ENCODE assay signal across 8 mouse cellular contexts in the genomic region with DNA sequence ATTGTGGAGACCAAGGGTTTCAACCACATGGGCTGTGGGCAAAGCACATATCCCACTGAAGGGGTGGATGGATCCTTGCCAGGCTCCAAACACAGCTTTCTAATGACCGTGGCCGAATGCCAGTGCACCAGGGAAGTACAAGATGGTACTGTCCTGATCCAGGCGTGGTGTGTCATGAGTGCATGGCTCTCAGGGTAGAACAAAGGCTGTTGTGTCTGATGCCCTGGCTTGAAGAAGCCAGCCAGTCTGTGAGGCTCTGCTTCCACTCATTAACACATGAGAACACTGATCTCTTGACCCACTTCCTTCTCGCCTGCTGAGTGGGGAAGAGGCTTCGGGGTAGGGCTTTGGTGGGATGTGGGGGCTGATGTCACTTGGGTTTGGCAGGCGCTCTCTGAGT.
DNase-seq lines count a peak whose midpoint lies in the region; ATAC-seq and TF ChIP-seq lines count a peak whose summit lies in the region.

No protein-coding gene starts in this region.

- intact Hi-C loops in left cerebral cortex, postnatal 10 days (cut with DNase I) = no loop called here
- intact Hi-C loops in heart, adult 2 months (cut with DNase I) = no loop called here

- no peak overlapping the region for H3K4me3 ChIP-seq in midbrain, embryonic 14.5 days (replicated peaks; ENCODE audit: low read depth, low read length)
- no peak overlapping the region for H3K4me3 ChIP-seq in midbrain, embryonic 10.5 days
- no peak overlapping the region for H3K4me3 ChIP-seq in heart, adult 2 months

- H3K27me3 ChIP-seq in midbrain, embryonic 14.5 days (ENCODE audit: control insufficient read depth, insufficient read depth, low read length) = no peaks in the 10 kb centered on the region
- no peaks in the 10 kb centered on the region for H3K27me3 ChIP-seq in midbrain, embryonic 10.5 days (ENCODE audit: low read depth, poor library complexity, severe bottlenecking)
- H3K27me3 ChIP-seq in heart, adult 2 months (ENCODE audit: control insufficient read depth, insufficient read depth, low read length) = no peaks in the 10 kb centered on the region

- no peaks in the 10 kb centered on the region for H3K36me3 ChIP-seq in midbrain, embryonic 14.5 days (ENCODE audit: control insufficient read depth, insufficient read depth, low read length)
- H3K36me3 ChIP-seq in midbrain, embryonic 10.5 days = no peaks in the 10 kb centered on the region
- H3K36me3 ChIP-seq in heart, adult 2 months (ENCODE audit: control insufficient read depth, insufficient read depth, low read length) = no peaks in the 10 kb centered on the region

- WGBS in midbrain, embryonic 14.5 days = 71% methylated on average over 6 of the region's 6 CpGs
- 82% methylated on average over 6 of the region's 6 CpGs for WGBS in midbrain, embryonic 10.5 days
- 70% methylated on average over 6 of the region's 6 CpGs for WGBS in heart, adult 2 months

- TF ChIP-seq EP300 in heart, adult 2 months (IDR thresholded peaks at IDR 0.05; ENCODE audit: insufficient read depth, low read depth, low read length) = no peak

- no peaks in the 10 kb centered on the region for H3K79me2 ChIP-seq in heart, adult 2 months (replicated peaks; ENCODE audit: control insufficient read depth, insufficient read depth, low read length)

- ATAC-seq in cerebellum, adult (ENCODE audit: insufficient number of reproducible peaks, low FRiP score, low TSS enrichment) = no peak
- no peak for ATAC-seq in midbrain, embryonic 14.5 days (ENCODE audit: low FRiP score, low TSS enrichment)

- no peak for TF ChIP-seq CTCF in heart, adult 2 months (IDR thresholded peaks at IDR 0.05)

- H3K9ac ChIP-seq in midbrain, embryonic 14.5 days (replicated peaks; ENCODE audit: low read length) = no peak overlapping the region
- H3K9ac ChIP-seq in heart, adult 2 months (ENCODE audit: low read depth, low read length) = no peak overlapping the region

- TF ChIP-seq POLR2A in heart, adult 2 months (IDR thresholded peaks at IDR 0.05; ENCODE audit: insufficient read depth, low read depth, low read length) = no peak

- peak; percentile 3 for DNase-seq in cerebellum, adult 11 months
- DNase-seq in midbrain, embryonic 14.5 days = peak; percentile 60
- no peak for DNase-seq in midbrain, embryonic 10.5 days (ENCODE audit: low spot score)
- DNase-seq in left cerebral cortex, postnatal 10 days (ENCODE audit: extremely low spot score in 1 of 2, low spot score in 2 of 2) = peak; percentile 34 to 65
- DNase-seq in telencephalon, adult 2 months (ENCODE audit: low read depth, low spot score) = peak; percentile 21
- DNase-seq in adrenal gland, postnatal 4 days (ENCODE audit: low spot score in 2 of 2) = no peak
- DNase-seq in heart, adult 2 months = no peak

- H3K4me1 ChIP-seq in midbrain, embryonic 14.5 days (ENCODE audit: control insufficient read depth, insufficient read depth, low read length) = no peaks in the 10 kb centered on the region
- no peaks in the 10 kb centered on the region for H3K4me1 ChIP-seq in midbrain, embryonic 10.5 days
- H3K4me1 ChIP-seq in heart, adult 2 months (ENCODE audit: control insufficient read depth, insufficient read depth, low read length) = no peaks in the 10 kb centered on the region

- no peak overlapping the region for H3K4me2 ChIP-seq in midbrain, embryonic 14.5 days (ENCODE audit: low read length)

- H3K9me3 ChIP-seq in midbrain, embryonic 14.5 days (ENCODE audit: control insufficient read depth, low read length) = no peaks in the 10 kb centered on the region
- H3K9me3 ChIP-seq in midbrain, embryonic 10.5 days (replicated peaks) = no peaks in the 10 kb centered on the region

- no peak overlapping the region for H3K27ac ChIP-seq in midbrain, embryonic 14.5 days (replicated peaks; ENCODE audit: low read depth, low read length)
- no peak overlapping the region for H3K27ac ChIP-seq in midbrain, embryonic 10.5 days (replicated peaks)
- no peak overlapping the region for H3K27ac ChIP-seq in heart, adult 2 months

Comparison
In these comparisons a context has a peak if more than half of its experiments do, and no peak if none do; other contexts are left out.
1. DNase-seq: peak in cerebellum, adult 11 months (single experiment), midbrain, embryonic 14.5 days (single experiment), left cerebral cortex, postnatal 10 days (2 of 2) and telencephalon, adult 2 months (single experiment); none in midbrain, embryonic 10.5 days (single experiment), adrenal gland, postnatal 4 days (0 of 2) and heart, adult 2 months (0 of 2).